In the genomic region with DNA sequence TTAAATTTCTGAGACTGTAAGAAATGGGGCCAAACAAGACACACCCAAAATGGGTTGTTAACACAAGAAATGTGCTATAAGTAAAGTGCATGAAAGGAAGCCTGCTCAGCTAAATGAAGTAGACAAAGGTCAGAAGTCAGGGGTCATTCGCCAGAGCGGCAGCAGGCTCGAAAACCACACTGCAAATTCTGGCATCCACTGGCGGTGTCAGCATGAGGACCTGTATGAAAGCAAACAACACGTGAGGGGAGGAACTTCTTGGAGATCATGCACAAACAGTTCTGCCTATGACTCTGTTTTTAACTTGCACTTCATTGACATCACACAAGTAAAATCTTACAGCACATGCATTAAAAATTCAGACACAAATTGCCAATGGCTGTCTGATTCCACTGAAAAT, we compare ENCODE assay signal across 27 mouse cellular contexts.
DNase-seq lines count a peak whose midpoint lies in the region; ATAC-seq lines count a peak whose summit lies in the region.
"Had no signal": no experiment of that assay in that cellular context is flagged by ENCODE, and none has a peak within 500 bp of the region (broad histone marks: within the 10 kb centered on the region; RNA-seq: fewer than 3 reads in every experiment).

No protein-coding gene starts in this region.

- H3K27me3 ChIP-seq in kidney, embryonic 15.5 days = no peaks in the 10 kb centered on the region
- H3K27me3 ChIP-seq in embryonic facial prominence, embryonic 10.5 days (replicated peaks; ENCODE audit: low read depth, poor library complexity, severe bottlenecking) = no peaks in the 10 kb centered on the region
- no peaks in the 10 kb centered on the region for H3K27me3 ChIP-seq in midbrain, embryonic 16.5 days (ENCODE audit: control insufficient read depth, insufficient read depth, low read depth, low read length)
- H3K27me3 ChIP-seq: embryonic facial prominence, embryonic 13.5 days; forebrain, embryonic 12.5 days; heart, embryonic 13.5 days; intestine, embryonic 15.5 days; limb, embryonic 12.5 days; liver, embryonic 13.5 days; midbrain, embryonic 15.5 days had no signal

- no peaks in the 10 kb centered on the region for H3K9me3 ChIP-seq in kidney, embryonic 15.5 days (replicated peaks)
- no peaks in the 10 kb centered on the region for H3K9me3 ChIP-seq in embryonic facial prominence, embryonic 10.5 days
- H3K9me3 ChIP-seq in midbrain, embryonic 16.5 days (replicated peaks; ENCODE audit: control insufficient read depth, low read length, poor library complexity, severe bottlenecking) = no peaks in the 10 kb centered on the region
- H3K9me3 ChIP-seq: embryonic facial prominence, embryonic 13.5 days; forebrain, embryonic 12.5 days; heart, embryonic 13.5 days; intestine, embryonic 15.5 days; limb, embryonic 12.5 days; liver, embryonic 13.5 days; midbrain, embryonic 15.5 days had no signal

- no peak overlapping the region for H3K4me2 ChIP-seq in kidney, embryonic 15.5 days
- H3K4me2 ChIP-seq in midbrain, embryonic 16.5 days (ENCODE audit: low read length) = no peak overlapping the region
- H3K4me2 ChIP-seq: embryonic facial prominence, embryonic 13.5 days; forebrain, embryonic 12.5 days; heart, embryonic 13.5 days; intestine, embryonic 15.5 days; limb, embryonic 12.5 days; liver, embryonic 13.5 days; midbrain, embryonic 15.5 days had no signal

- H3K4me1 ChIP-seq in kidney, embryonic 15.5 days = no peaks in the 10 kb centered on the region
- H3K4me1 ChIP-seq in embryonic facial prominence, embryonic 10.5 days = 0 out of 2 replicates have a peak, but pooled peaks cover 5% of the 10 kb centered on the region
- H3K4me1 ChIP-seq in midbrain, embryonic 16.5 days (ENCODE audit: control insufficient read depth, insufficient read depth, low read length) = no peaks in the 10 kb centered on the region
- H3K4me1 ChIP-seq: embryonic facial prominence, embryonic 13.5 days; forebrain, embryonic 12.5 days; heart, embryonic 13.5 days; intestine, embryonic 15.5 days; limb, embryonic 12.5 days; liver, embryonic 13.5 days; midbrain, embryonic 15.5 days had no signal

- H3K27ac ChIP-seq in kidney, embryonic 15.5 days = no peak overlapping the region
- no peak overlapping the region for H3K27ac ChIP-seq in embryonic facial prominence, embryonic 10.5 days (replicated peaks)
- no peak overlapping the region for H3K27ac ChIP-seq in midbrain, embryonic 16.5 days (ENCODE audit: low read length)
- H3K27ac ChIP-seq: embryonic facial prominence, embryonic 13.5 days; forebrain, embryonic 12.5 days; heart, embryonic 13.5 days; intestine, embryonic 15.5 days; limb, embryonic 12.5 days; liver, embryonic 13.5 days; midbrain, embryonic 15.5 days had no signal

- DNase-seq in kidney, postnatal 14 days = peak; percentile 12
- peak; percentile 8 for DNase-seq in lung, postnatal 10 days
- DNase-seq in lung, postnatal 4 days = no peak
- peak; percentile 19 for DNase-seq in embryonic facial prominence, embryonic 10.5 days (ENCODE audit: low spot score)
- no peak for DNase-seq in neural tube, embryonic 10.5 days (ENCODE audit: extremely low spot score, low spot score)
- DNase-seq: adrenal gland, postnatal 25 days; cerebellum, adult 8-10 months; cerebellum, postnatal 36 days; gastrocnemius, postnatal 25 days; heart, adult 18-20 months; kidney, postnatal 10 days; layer of hippocampus, postnatal 36 days; liver, embryonic 13.5 days; right cerebral cortex, adult 18-20 months; right cerebral cortex, postnatal 4 days; thymus, postnatal 14 days had no signal

- ATAC-seq in kidney, embryonic 15.5 days (replicated peaks; ENCODE audit: low FRiP score) = no peak
- no peak for ATAC-seq in midbrain, embryonic 16.5 days
- ATAC-seq: hindbrain, embryonic 16.5 days; intestine, embryonic 15.5 days; midbrain, embryonic 15.5 days had no signal

- 46% methylated on average over 5 of the region's 5 CpGs for WGBS in kidney, embryonic 15.5 days
- 36% methylated on average over 5 of the region's 5 CpGs for WGBS in embryonic facial prominence, embryonic 10.5 days
- 73% methylated on average over 5 of the region's 5 CpGs for WGBS in midbrain, embryonic 16.5 days

- H3K4me3 ChIP-seq in kidney, embryonic 15.5 days (replicated peaks) = no peak overlapping the region
- no peak overlapping the region for H3K4me3 ChIP-seq in embryonic facial prominence, embryonic 10.5 days
- H3K4me3 ChIP-seq in midbrain, embryonic 16.5 days (ENCODE audit: low read depth, low read length) = no peak overlapping the region
- H3K4me3 ChIP-seq: embryonic facial prominence, embryonic 13.5 days; erythroblast, embryonic 14.5 days; forebrain, embryonic 12.5 days; heart, embryonic 13.5 days; intestine, embryonic 15.5 days; limb, embryonic 12.5 days; liver, embryonic 13.5 days; midbrain, embryonic 15.5 days; myocyte had no signal

- no peak overlapping the region for H3K9ac ChIP-seq in kidney, embryonic 15.5 days
- H3K9ac ChIP-seq in midbrain, embryonic 16.5 days (ENCODE audit: low read depth, low read length) = no peak overlapping the region
- H3K9ac ChIP-seq: embryonic facial prominence, embryonic 13.5 days; forebrain, embryonic 12.5 days; heart, embryonic 13.5 days; intestine, embryonic 15.5 days; limb, embryonic 12.5 days; liver, embryonic 13.5 days; midbrain, embryonic 15.5 days had no signal

- H3K36me3 ChIP-seq in kidney, embryonic 15.5 days = peaks cover 53% of the 10 kb centered on the region
- H3K36me3 ChIP-seq in embryonic facial prominence, embryonic 10.5 days (replicated peaks) = peaks cover 56% of the 10 kb centered on the region
- peaks cover 8% of the 10 kb centered on the region; the same call in 1 of the 2 replicates for H3K36me3 ChIP-seq in midbrain, embryonic 16.5 days (ENCODE audit: control insufficient read depth, insufficient read depth, low read length)

Comparison
In these comparisons a context has a peak if more than half of its experiments do, and no peak if none do; other contexts are left out.
1. DNase-seq: peak in kidney, postnatal 14 days (single experiment), lung, postnatal 10 days (single experiment) and embryonic facial prominence, embryonic 10.5 days (single experiment); none in lung, postnatal 4 days (0 of 2) and neural tube, embryonic 10.5 days (single experiment).